Mouse (Mus musculus): ENCODE data around the gene Lgals9. TPM values are rescaled to one million over a fixed set of nuclear protein-coding genes. Genes with fewer than 3 reads are reported as not detected.
"Not testable (repeated sequence)": the region's sequence is repeated elsewhere in the genome, so short reads cannot be mapped to it uniquely, and the experiment has no call there.

Gene Lgals9
- polyA plus RNA-seq, 1 experiment from 2014 or later = 49.9 TPM

- 71% methylated on average over 10 of the region's 10 CpGs for WGBS
- Histone ChIP-seq H3K9ac (no peak overlapping the region), H3K27ac (peak overlapping the region; percentile 84; the same call in 1 of the 2 replicates), H3K4me2 (no peak overlapping the region), H3K36me3 (no peaks in the 10 kb centered on the region), H3K4me1 (peaks cover 27% of the 10 kb centered on the region), H3K4me3 (replicated peaks) (no peak overlapping the region), H3K27me3 (no peaks in the 10 kb centered on the region), H3K9me3 (replicated peaks) (no peaks in the 10 kb centered on the region)
- ATAC-seq (replicated peaks; ENCODE audit: low FRiP score) = no peak
Measured at GRCm38 (mm10) chr11:79003769-79004638, 19.3 kb upstream of the Lgals9 start.

GRCm38 (mm10) chr11:79003053-79003768 lies 18.5 kb upstream of the Lgals9 start:
- Histone ChIP-seq H3K9ac (no peak overlapping the region), H3K4me2 (no peak overlapping the region), H3K4me1 (peaks cover 27% of the 10 kb centered on the region), H3K27ac (peak overlapping the region; percentile 84), H3K4me3 (replicated peaks) (no peak overlapping the region), H3K27me3 (no peaks in the 10 kb centered on the region), H3K36me3 (no peaks in the 10 kb centered on the region), H3K9me3 (replicated peaks) (no peaks in the 10 kb centered on the region)
- 44% methylated on average over 11 of the region's 11 CpGs for WGBS
- peak; percentile 62; the same call in 1 of the 2 replicates for ATAC-seq (replicated peaks; ENCODE audit: low FRiP score)

GRCm38 (mm10) chr11:79002551-79002951 lies 17.8 kb upstream of the Lgals9 start:
- no peaks in the 10 kb centered on the region for H3K36me3 ChIP-seq
- H3K4me3 ChIP-seq (replicated peaks) = no peak overlapping the region
- no peaks in the 10 kb centered on the region for H3K27me3 ChIP-seq
- H3K9ac ChIP-seq = no peak overlapping the region
- peaks cover 27% of the 10 kb centered on the region for H3K4me1 ChIP-seq
- ATAC-seq (replicated peaks; ENCODE audit: low FRiP score) = 0 out of 2 replicates have a peak, but pooled peaks have one; percentile 36
- no peaks in the 10 kb centered on the region for H3K9me3 ChIP-seq (replicated peaks)
- H3K27ac ChIP-seq = peak overlapping the region; percentile 84
- H3K4me2 ChIP-seq = no peak overlapping the region
- 36% methylated on average over 5 of the region's 5 CpGs for WGBS

GRCm38 (mm10) chr11:79001871-79002270 lies 17.1 kb upstream of the Lgals9 start:
- H3K4me3 ChIP-seq (replicated peaks) = no peak overlapping the region
- peak overlapping the region; percentile 84; the same call in 1 of the 2 replicates for H3K27ac ChIP-seq
- H3K27me3 ChIP-seq = no peaks in the 10 kb centered on the region
- H3K9ac ChIP-seq = no peak overlapping the region
- no peak for ATAC-seq (replicated peaks; ENCODE audit: low FRiP score)
- H3K4me2 ChIP-seq = no peak overlapping the region
- no peaks in the 10 kb centered on the region for H3K36me3 ChIP-seq
- H3K9me3 ChIP-seq (replicated peaks) = 0 out of 2 replicates have a peak, but pooled peaks cover 3% of the 10 kb centered on the region
- 88% methylated on average over 4 of the region's 4 CpGs for whole genome bisulfite sequencing
- H3K4me1 ChIP-seq = peaks cover 27% of the 10 kb centered on the region

- H3K9ac ChIP-seq = no peak overlapping the region
- ATAC-seq (replicated peaks; ENCODE audit: low FRiP score) = no peak
- H3K4me1 ChIP-seq = peaks cover 23% of the 10 kb centered on the region
- H3K27ac ChIP-seq = no peak overlapping the region
- H3K9me3 ChIP-seq (replicated peaks) = 0 out of 2 replicates have a peak, but pooled peaks cover 5% of the 10 kb centered on the region
- 56% methylated on average over 6 of the region's 6 CpGs for WGBS
- H3K4me3 ChIP-seq (replicated peaks) = no peak overlapping the region
- no peak overlapping the region for H3K4me2 ChIP-seq
- no peaks in the 10 kb centered on the region for H3K27me3 ChIP-seq
- H3K36me3 ChIP-seq = no peaks in the 10 kb centered on the region
Measured at GRCm38 (mm10) chr11:78999118-78999517, 14.4 kb upstream of the Lgals9 start.

- H3K9ac ChIP-seq; H3K4me2 ChIP-seq; H3K4me1 ChIP-seq; H3K27me3 ChIP-seq; H3K4me3 ChIP-seq (replicated peaks); ATAC-seq (replicated peaks; ENCODE audit: low FRiP score); H3K27ac ChIP-seq; H3K36me3 ChIP-seq; H3K9me3 ChIP-seq (replicated peaks): not testable (repeated sequence)
- 83% methylated on average over 5 of the region's 5 CpGs for WGBS
Measured at GRCm38 (mm10) chr11:78990875-78991543, 6.3 kb upstream of the Lgals9 start.

- Histone ChIP-seq H3K4me3 (replicated peaks) (no peak overlapping the region), H3K4me1 (0 out of 2 replicates have a peak, but pooled peaks cover 3% of the 10 kb centered on the region), H3K9ac (no peak overlapping the region), H3K27ac (no peak overlapping the region), H3K36me3 (no peaks in the 10 kb centered on the region), H3K27me3 (no peaks in the 10 kb centered on the region), H3K4me2 (no peak overlapping the region), H3K9me3 (replicated peaks) (0 out of 2 replicates have a peak, but pooled peaks cover 4% of the 10 kb centered on the region)
- WGBS = 88% methylated on average over 9 of the region's 9 CpGs
- no peak for ATAC-seq (replicated peaks; ENCODE audit: low FRiP score)
Measured at GRCm38 (mm10) chr11:78990096-78990495, 5.3 kb upstream of the Lgals9 start.

- not testable (repeated sequence) for H3K36me3 ChIP-seq; H3K9me3 ChIP-seq (replicated peaks); H3K4me3 ChIP-seq (replicated peaks); H3K9ac ChIP-seq; H3K27me3 ChIP-seq; H3K4me1 ChIP-seq; H3K27ac ChIP-seq; H3K4me2 ChIP-seq; ATAC-seq (replicated peaks; ENCODE audit: low FRiP score)
- 92% methylated on average over 11 of the region's 11 CpGs for WGBS
Measured at GRCm38 (mm10) chr11:78989206-78989605, 4.5 kb upstream of the Lgals9 start.

- WGBS = 94% methylated on average over 10 of the region's 10 CpGs
- no peaks in the 10 kb centered on the region for H3K36me3 ChIP-seq
- ATAC-seq (replicated peaks; ENCODE audit: low FRiP score) = no peak
- no peaks in the 10 kb centered on the region for H3K27me3 ChIP-seq
- no peak overlapping the region for H3K27ac ChIP-seq
- 0 out of 2 replicates have a peak, but pooled peaks cover 4% of the 10 kb centered on the region for H3K9me3 ChIP-seq (replicated peaks)
- peaks cover 15% of the 10 kb centered on the region; the same call in 1 of the 2 replicates for H3K4me1 ChIP-seq
- no peak overlapping the region for H3K4me2 ChIP-seq
- H3K9ac ChIP-seq = no peak overlapping the region
- no peak overlapping the region for H3K4me3 ChIP-seq (replicated peaks)
Measured at GRCm38 (mm10) chr11:78986311-78987002, 1.7 kb upstream of the Lgals9 start.

- Histone ChIP-seq H3K9me3 (replicated peaks) (no peaks in the 10 kb centered on the region), H3K4me3 (replicated peaks) (no peak overlapping the region), H3K36me3 (no peaks in the 10 kb centered on the region), H3K27me3 (no peaks in the 10 kb centered on the region), H3K9ac (no peak overlapping the region), H3K27ac (0 out of 2 replicates have a peak overlapping the region, but pooled peaks have one; percentile 54), H3K4me2 (no peak overlapping the region), H3K4me1 (peaks cover 15% of the 10 kb centered on the region; the same call in 1 of the 2 replicates)
- no peak for ATAC-seq (replicated peaks; ENCODE audit: low FRiP score)
Measured at GRCm38 (mm10) chr11:78985505-78985904, 759 bp upstream of the Lgals9 start.

GRCm38 (mm10) chr11:78983539-78983938 lies 1.2 kb downstream of the Lgals9 start:
- no peak overlapping the region for H3K27ac ChIP-seq
- H3K9me3 ChIP-seq (replicated peaks) = no peaks in the 10 kb centered on the region
- peaks cover 15% of the 10 kb centered on the region; the same call in 1 of the 2 replicates for H3K4me1 ChIP-seq
- no peak for ATAC-seq (replicated peaks; ENCODE audit: low FRiP score)
- H3K4me3 ChIP-seq (replicated peaks) = peak overlapping the region; percentile 37; the same call in 1 of the 2 replicates
- no peaks in the 10 kb centered on the region for H3K27me3 ChIP-seq
- WGBS = 84% methylated on average over 7 of the region's 7 CpGs
- no peak overlapping the region for H3K9ac ChIP-seq
- no peaks in the 10 kb centered on the region for H3K36me3 ChIP-seq
- peak overlapping the region; percentile 46 for H3K4me2 ChIP-seq
